Mouse (Mus musculus): ENCODE results near the gene Phf21a. TPM values are rescaled to one million over a fixed set of nuclear protein-coding genes. Genes with fewer than 3 reads are reported as not detected.

Gene Phf21a
- total RNA-seq, 2 experiments from 2014 or later, result 121 to 130 TPM

DNA sequence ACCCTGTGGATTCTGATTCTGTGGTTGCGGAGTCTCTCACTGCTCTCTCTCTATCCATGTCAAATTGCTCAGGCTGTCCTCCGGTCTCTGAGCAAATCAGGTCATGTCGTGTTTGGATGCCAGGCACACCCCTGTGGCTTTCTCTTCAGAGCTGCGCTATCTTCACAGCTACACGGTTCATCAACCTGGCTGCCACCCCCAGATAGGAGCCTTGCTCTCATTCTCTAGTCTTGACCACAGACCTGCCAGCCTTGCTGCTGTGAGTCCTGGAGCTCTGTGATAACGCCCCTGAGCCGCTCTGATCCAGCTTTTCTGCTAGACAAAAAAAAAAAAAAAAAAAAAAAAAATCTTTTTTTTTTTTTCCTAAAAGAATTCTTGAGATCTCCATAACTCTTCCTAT is 81.3 kb downstream of the Phf21a start:
- no peak for DNase-seq (ENCODE audit: low spot score in 2 of 2)

DNA sequence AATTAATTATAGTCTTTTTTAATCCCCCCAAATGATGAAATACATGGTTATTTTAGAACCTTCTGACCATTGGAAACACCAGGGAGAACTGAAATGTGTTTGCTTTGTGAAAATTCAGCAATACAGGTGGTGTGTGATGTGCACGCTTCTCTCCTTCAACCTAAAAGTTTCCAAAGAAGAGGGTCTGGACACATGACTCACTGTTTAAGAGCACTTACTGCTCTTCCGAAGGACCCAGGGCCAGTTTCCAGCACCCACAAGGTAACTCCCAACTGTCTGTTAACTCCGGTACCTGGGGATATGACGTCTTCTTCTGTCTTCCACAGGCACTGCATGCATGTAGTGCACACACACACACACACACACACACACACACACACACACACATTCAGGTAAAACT is 82.1 kb downstream of the Phf21a start:
- DNase-seq (ENCODE audit: low spot score in 2 of 2), result no peak

DNA sequence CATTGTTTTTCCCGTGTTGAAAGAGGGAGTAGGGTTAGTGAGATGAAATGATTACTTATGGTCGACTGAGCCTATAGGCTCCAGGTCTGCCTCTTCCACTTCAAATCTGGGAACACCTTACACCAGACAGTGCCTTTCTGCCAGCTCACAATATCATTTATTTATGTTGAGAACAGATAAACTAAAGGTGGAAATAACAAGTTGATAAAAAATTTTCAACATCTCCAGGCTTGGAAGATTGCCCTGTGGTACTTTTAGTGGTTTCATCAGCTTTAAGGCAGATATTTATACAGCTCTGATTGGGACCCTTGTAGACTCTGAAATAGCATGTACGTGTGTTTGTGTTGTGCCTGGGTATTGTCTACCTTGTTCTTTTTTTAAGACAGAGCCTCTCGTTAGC is 83.4 kb downstream of the Phf21a start:
- no peak for DNase-seq (ENCODE audit: low spot score in 2 of 2)

DNA sequence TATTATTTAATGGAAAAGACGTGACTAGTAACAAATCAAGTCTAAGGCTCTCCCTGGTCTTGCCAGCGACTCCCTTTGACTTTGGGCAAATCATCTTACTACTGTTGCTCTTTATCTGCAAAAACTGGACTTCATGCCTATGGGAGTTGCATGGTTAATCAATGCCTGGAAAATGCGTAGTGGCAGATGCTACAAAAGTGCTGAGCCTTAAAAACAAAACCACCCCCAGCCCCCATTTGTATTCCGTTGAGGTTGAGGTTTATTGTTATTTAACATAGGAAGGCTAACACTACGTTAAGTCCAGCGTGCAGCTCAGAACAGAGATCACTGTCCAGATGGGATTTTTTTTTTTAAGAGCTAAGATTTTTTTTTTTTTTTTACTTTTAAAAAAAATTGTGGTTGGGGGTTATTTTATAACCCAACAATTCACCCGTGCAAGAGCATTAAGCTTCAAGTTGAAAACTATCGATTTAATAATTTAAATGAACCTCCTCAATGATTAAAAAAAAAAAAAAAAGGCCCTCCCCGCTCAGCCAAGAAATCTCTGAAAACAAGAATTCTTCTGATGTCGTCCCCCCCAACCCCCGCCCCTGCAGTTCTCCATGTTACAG is 89.3 kb downstream of the Phf21a start:
- no peak for DNase-seq (ENCODE audit: low spot score in 2 of 2)

DNA sequence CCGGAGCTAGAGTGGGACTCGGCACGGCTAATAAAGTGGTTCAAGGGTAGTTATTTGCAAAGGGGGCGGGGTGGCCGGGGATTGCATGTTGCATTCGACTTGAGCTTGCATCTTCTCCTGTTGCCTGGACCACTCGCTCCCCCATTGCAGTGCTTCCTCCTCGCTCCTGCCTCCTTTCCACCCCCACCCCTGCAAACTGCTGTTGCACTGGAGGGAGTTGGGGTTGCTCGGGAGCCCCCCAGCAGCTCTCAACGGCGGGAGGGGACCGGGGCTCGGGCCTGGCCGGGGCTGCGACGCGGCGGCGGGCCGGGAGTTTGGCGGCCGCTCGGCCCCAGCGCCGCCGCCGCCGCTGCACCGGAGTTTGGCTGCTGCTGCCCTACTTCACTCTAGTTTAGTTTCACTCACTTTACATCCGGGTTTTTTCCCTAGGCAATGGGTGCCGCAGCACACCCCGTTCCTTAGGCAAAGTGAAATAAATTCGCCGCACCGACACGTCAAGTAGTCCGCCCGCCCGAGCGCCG is 90.1 kb downstream of the Phf21a start:
- peak; percentile 62 to 74 for DNase-seq (ENCODE audit: low spot score in 2 of 2)

DNA sequence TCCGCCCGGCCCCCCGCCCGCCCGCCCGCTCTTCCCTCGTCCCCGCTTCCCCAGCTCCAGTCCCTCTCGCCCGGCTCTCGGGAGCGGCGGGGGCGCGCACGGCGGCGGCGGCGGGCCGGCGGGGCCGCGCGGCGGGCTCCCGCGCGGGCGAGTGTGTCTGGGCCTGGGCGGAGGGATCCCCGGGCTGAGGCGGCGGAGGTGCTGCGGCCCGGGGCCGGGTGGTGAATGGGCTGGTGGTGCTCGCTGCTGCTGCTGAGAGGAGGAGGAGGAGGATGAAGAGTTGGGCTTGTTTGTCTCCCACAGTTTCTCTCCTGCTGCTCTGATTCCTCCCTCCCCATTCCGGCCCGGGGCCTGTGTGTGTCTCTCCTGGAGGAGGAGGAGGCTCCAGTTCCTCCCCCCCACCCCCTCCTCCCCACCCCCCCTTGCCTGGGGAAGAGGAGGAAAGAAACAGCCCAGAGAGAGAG is 90.7 kb downstream of the Phf21a start:
- DNase-seq (ENCODE audit: low spot score in 2 of 2), result peak; percentile 87 to 94

DNA sequence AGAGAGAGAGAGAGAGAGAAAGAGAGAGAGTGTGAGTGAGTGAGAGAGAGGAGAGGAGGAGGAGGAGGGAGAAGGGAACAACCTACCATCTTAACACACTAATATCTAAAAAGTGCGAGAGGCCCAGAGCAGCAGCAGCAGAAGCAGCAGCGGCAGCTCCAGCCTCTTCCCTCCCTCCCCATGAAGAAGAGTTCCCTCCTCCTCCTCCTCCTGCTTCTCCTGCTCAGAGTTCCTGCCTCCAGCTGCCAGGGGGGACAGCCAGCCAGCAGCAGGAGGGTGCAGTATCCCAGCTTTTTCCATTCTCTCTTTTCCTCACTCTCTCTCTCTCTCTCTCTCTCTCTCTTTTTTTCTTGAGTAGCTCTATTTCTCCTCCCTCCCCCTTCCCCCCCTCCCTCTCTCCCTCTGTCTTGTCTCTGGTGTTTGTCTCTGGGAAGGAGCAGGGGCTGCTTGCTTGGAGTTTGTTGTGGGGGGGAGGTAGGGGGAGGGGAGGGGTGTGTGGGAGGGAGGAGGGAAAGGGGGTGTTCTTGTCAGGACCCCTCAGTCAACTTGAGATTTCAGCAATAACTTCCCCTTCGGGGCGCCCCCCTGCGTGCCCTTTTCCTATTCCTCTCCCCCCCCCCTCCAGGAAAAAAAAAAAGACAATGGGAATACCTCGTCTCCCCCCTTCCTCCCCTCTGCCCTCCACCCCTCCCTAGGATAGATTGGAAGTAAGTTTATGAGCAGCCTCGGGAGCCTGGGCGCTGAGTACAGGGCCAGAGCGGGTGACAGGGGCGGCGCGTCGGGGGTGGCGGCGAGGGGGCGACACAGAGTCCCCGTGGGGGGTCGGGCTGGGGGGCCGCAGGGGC is 91.4 kb downstream of the Phf21a start:
- peak; percentile 57 to 60 for DNase-seq (ENCODE audit: low spot score in 2 of 2)

DNA sequence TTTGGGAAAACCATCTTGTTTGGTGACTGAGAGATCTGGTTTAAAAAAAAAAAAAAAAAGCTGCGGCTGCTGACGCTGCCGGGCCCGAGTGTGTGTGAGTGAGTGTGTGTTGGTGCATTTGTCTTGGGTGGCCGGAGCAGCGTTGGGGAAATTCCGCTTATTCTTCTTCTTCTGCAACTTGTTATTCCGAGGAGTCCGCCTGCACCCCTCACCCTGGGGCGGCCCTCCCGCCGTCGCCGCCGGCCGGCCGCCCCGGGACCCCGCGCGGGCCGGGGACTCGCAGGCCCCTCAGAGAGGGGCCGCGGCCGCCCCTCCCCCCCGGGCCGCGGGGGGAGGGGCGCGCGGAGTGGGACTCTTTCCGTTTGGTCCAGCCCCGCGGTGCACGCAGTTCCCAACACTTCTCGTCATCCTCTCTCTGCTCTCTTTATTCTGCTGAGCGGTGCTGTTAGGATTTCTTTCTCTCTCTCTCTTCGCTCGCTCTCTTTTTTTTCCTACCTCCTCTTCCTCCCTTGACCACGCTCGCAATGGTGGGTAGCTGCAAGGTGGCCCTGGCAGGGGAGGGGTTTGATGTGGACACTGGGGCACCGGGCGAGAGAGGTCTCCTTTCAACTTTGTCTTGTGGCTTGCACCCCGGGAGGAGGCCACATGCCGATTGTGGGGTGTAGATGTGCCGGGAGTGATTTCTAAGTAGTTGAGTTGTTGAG is 92.3 kb downstream of the Phf21a start:
- peak; percentile 14 to 21 for DNase-seq (ENCODE audit: low spot score in 2 of 2)

DNA sequence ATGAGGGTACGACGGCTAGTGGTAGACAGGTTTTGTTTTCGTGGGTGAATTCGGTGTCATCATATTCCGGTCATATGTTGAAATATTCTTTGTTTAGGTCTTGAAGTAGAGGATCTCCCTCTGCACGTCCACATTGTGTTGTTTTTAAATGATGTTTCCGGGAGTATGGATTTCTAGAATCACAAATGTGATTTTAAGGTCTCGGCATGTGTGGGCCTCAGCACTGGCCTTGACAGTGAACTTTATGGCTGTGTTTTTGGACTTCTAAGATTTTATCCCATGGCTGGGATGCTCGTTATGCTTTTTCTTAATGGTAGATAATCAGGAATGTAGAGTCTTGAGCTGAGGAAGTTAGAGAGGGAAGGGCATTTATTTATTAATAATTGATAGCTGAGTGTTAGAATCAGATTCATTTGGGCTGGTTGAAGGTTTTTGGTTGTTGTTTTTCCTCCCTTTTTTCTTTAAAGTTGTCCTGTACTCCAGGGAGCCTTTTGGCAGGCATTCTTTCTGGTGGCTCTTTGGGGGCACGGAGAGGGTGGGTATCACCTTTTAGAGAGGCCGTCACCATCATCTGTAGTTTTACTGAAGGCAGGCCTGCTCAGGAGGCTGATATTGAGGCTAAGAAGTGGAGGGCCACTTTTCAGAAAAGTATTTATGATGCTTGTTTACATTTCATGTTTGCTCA is 93.0 kb downstream of the Phf21a start:
- no peak for DNase-seq (ENCODE audit: low spot score in 2 of 2)

DNA sequence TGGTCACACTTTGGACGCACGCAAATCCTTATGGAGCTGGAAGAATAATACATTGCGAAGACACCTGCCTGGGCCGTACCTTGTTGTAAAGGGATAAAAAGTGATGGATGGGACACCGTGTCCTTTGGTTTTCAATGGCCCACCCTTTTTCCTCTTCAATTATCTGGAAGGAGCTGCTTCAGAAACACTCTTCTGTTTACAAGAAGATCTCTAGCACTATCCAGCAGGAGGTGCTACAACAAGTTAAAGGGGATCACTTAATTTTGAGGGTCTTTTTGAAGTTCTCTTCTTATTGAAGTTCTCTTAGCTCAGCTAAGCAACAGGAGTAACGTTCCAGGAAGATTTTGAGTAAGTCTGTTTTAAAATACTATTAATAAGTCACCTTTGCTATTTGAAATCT is 94.1 kb downstream of the Phf21a start:
- no peak for DNase-seq (ENCODE audit: low spot score in 2 of 2)

DNA sequence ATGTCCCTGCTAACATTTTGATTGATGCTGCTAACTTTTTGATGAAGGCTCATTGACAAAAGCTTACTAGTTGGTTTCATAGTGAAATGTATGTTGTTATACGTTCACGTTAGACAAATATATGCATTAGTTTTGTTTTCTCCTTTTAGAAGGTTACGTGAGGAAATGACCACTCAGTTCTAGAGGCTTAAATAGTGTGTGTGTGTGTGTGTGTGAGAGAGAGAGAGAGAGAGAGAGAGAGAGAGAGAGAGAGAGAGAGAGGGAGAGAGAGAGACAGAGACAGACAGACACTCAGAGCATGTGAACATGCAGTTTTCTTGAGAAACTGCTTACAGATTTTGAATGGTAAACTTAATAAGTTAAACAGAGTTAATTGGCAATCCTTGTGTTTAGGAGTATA is 95.8 kb downstream of the Phf21a start:
- no peak for DNase-seq (ENCODE audit: low spot score in 2 of 2)

DNA sequence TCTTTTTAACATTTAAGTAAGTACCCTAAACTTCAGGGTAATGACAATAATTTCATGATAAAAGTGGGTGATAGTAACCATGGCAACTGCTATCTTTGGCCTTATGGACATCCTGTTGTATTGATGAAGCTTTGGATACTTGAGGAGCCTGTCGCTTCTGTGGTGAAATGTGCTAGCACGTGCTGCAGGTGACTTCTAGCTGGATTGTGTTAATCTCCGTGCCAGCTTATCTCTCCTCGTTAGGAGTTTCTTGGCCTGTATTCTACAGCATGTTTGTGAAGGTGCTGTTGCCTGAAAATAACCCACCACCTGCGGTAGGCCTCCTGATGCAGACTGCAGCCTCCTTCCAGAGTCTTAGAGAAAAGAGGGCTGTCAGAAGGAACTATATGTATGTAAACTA is 98.0 kb downstream of the Phf21a start:
- DNase-seq (ENCODE audit: low spot score in 2 of 2), result no peak

DNA sequence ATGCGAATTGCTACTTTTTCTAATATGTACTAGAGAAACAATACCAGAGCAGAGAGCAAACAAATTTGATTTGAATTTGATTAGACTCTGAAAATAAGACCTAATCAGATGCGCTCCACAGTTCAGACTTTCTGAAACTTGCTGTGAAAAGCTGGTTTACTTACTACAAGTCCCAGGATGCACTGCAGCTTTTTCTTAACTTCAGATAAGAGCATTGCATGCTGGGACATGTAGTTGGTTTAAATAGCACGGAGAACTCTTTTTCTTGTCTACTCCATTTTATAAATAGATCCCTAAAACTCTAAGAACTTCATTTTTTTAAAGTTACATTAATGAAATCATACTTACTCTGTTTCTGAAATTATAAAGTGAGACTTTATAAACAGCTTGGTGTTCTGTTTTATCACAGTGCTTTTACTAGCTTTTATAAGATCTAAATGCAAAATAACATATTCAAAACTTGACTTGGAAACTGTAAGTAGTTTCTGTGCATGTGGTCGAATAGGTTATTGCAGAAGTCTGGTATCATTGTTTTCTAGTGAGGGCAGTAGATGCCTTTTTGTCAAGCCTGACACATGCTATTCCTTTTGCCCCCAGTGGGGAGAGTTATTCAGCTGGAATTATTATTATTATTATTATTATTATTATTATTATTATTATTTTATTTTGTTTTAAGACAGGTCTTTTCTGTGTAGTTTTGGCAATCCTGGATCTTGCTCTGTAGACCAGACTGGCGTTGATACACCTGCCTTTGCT is 99.1 kb downstream of the Phf21a start:
- peak in 1 of 2 experiments; percentile 31 for DNase-seq (ENCODE audit: low spot score in 2 of 2)

DNA sequence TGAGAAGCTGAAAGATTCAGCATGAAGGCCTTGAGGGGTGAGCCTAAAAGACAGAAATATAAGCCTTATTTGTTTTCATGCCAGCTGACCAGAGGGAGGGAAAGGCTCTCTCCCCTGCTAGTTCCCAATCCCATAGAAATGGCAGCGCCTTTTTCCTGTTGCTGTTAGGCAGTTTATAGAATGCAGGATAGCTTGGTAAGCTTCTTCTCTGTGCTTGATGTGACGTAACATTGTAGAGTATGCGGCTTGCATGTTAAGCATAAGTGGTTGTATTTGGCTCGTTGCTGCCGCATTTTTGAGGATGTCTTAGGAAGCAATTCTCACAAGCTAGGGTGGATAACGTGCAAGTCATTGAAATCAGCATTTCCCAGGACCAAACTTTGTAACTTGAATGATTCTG is 105.2 kb downstream of the Phf21a start:
- no peak for DNase-seq (ENCODE audit: low spot score in 2 of 2)

DNA sequence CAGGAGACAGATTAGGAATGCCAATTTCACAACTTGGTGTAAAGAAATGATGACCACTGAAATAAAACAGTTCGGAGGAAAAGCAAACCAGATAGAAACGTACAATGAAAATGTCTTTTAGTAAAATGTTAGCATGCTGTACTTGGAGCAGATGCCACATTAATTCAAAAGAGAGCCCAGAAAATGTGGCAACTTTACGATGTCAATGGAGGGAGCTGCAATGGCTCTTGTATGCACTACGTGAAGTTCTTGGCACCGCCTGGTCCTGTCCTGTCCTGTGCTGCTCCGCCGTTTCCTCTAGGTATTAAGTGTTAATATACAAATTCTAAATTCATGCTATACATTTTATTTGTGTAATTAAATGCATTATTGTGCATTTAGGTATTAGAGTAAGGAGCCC is 105.8 kb downstream of the Phf21a start:
- DNase-seq (ENCODE audit: low spot score in 2 of 2), result no peak

DNA sequence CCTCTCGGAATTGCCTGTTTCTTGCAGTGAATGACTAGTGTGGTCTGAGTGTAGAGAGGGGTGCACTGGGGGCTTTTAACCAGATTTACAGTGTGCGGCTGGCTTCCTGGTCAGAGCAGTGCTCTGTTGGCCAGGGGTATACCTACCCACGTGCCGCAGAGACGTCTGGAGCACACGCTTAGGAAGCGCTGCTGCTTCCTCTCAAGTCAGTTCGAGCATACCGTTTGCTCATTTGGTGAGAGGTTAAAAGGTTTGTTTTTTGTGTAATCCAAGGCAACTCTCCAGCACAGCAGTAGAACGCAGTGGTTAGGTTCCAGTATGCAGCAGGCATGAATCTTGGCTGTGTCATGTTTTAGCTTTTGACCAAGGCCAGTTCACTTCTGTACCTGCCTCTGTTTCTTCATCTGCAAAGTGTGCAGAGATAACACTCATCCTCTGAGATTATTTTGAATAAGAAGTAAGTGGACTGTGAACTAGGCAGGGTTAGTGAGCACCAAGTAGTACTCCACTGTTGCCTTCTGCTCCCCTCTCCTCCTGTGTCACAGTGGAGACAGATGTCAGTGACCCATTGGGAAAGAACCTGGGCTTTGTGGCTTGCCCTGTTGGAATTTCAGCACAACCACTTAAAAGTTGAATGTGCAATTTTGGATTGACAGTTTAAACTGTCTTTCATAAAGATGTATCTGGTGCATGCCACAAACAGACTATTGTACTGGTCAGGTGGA is 106.8 kb downstream of the Phf21a start:
- DNase-seq (ENCODE audit: low spot score in 2 of 2), result no peak

DNA sequence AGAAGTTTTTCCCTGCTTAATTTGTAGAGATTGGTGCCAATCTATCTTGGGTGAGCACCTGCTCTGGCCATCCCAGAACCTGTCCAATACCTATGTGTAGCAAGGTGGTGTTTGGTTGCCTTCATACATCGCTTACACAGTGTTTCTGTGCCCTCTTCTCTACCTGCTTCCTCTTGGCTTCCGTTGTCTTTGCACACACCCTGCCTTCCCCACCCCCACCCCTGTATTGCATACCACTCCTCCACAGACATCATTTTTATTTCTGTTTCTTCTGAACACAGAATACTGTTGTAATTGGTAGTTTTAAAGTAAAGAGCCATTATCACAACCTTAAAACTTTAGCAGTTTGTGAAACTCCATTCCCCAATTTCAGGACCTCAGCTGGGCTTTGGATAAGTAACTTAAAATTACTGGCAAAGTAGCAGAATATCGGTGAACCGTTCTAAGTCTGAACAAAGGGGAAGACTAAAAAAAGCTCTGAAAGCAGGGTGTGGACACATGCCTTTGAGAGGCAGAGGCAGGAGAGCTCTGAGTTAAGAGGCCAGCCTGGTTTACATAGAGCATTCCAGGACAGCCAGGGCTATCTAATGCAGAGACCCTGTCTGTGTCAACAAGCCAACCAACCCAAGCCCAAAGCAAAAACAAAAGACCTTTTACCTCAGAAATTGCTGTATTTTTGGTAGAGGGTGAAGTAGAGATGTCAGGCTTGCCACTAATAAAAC is 109.6 kb downstream of the Phf21a start:
- no peak for DNase-seq (ENCODE audit: low spot score in 2 of 2)

DNA sequence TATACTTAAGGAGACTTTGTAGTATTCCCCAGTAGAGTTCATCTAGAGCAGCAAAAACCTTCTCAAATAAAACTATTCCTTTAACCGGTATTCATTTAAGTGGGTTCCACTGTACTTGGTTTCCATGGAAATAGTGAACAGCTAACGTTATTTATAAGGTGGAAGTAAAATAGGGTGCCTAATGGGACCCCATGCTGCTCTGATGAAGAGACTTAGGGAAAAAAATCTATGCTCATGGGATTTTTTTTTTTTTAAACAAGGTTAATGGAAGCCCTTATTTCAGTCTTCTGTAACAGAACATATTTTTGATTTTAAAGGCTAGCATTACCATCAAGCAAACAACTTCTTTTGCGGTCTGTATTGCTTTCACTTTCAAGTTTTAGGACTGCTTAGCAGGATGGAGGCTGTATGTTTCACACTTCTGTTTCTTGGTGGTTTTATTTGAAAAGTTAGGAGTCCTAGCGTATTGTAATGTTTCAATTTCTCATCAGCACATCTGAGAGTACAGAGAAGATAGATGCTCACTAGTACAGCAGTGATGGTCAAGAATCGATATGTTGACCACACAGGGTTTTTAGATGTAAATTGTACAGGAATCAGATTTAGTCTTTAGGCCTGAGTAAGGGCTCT is 112.2 kb downstream of the Phf21a start:
- no peak for DNase-seq (ENCODE audit: low spot score in 2 of 2)

DNA sequence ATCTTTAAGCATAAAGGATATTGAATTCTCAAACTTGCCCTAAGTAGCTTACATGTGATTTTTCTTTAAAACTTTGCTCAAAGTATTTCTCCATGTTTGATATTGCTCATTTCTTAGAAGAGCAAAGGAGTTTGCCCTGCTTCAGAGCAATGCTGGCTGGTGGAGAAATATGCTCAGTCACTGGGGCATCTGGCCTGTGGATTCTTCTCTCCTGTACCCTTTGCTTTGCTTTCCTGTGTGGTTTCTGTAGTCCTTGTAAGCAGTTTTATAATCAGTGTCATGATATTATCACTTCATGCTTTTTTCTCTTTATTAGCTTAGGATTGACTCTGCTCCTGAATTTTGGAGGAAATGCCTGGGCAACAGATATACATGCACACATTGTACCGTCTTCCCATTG is 117.5 kb downstream of the Phf21a start:
- no peak for DNase-seq (ENCODE audit: low spot score in 2 of 2)

Data from left cerebral cortex, adult 18-20 months (tissue).